Mouse (Mus musculus): ENCODE data around the gene Gm45799. TPM values are rescaled to one million over a fixed set of nuclear protein-coding genes. Genes with fewer than 3 reads are reported as not detected.

Gene Gm45799
- total RNA-seq (2012; rRNA removed) (59.1 and 67.2 TPM in 2 replicates), polyA plus RNA-seq (2012; ENCODE audit: insufficient read depth in 1 of 2, insufficient read length in 2 of 2, low read depth in 1 of 2, low replicate concordance in 2 of 2, missing spikeins in 1 of 2) (100 to 1,000 TPM in 1 of 2 experiments, not detected in 1; 109 TPM)

GRCm38 (mm10) chr7:105640233-105640893 lies at the start of gene Gm45799, which contains the start of gene Arfip2:
Gene Gm45799, plus strand, starts transcription at chr7:105640552.
Gene Arfip2, minus strand, starts transcription at chr7:105640416.
- Histone ChIP-seq H3K27me3 (ENCODE audit: control insufficient read depth in 1 of 2, insufficient read depth in 2 of 2, low read length in 2 of 2) (no peaks in the 10 kb centered on the region), H3K79me2 (ENCODE audit: control insufficient read depth, insufficient read depth, low read length, poor library complexity) (peaks cover 27% of the 10 kb centered on the region), H3K27ac (ENCODE audit: control insufficient read depth, low read depth, low read length) (peak within 1 kb of the TSS; percentile 86), H3K4me3 (ENCODE audit: control insufficient read depth in 1 of 2, insufficient read depth in 1 of 2, low read depth in 2 of 2, low read length in 2 of 2) (peak within 1 kb of the TSS; percentile 84 to 89), H3K9me3 (replicated peaks; ENCODE audit: insufficient read depth, low read length) (no peaks in the 10 kb centered on the region), H3K4me1 (ENCODE audit: control insufficient read depth in 1 of 2, insufficient read depth in 2 of 2, low read length in 2 of 2) (peaks cover 2 to 17% of the 10 kb centered on the region in 2 experiments; a peak in 2 of 4 replicates), H3K9ac (ENCODE audit: control insufficient read depth, low read depth, low read length, poor library complexity, severe bottlenecking) (peak within 1 kb of the TSS; percentile 90), H3K36me3 (ENCODE audit: control insufficient read depth in 1 of 2, insufficient read depth in 2 of 2, low read length in 2 of 2) (peaks cover 0 to 19% of the 10 kb centered on the region in 2 experiments; a peak in 2 of 4 replicates)
- DNase-seq (ENCODE audit: low read depth, low spot score), result peak; percentile 98
- TF ChIP-seq TBP (IDR thresholded peaks at IDR 0.05; ENCODE audit: low read depth, low read length) (peak; percentile 54; the same call in 1 of the 2 replicates), JUND (IDR thresholded peaks at IDR 0.05; ENCODE audit: low read depth, low read length) (no peak), MXI1 (IDR thresholded peaks at IDR 0.05; ENCODE audit: low read depth, low read length) (no peak; the same call in none of the 2 replicates), ZNF384 (IDR thresholded peaks at IDR 0.05; ENCODE audit: low read depth, low read length) (no peak), NRF1 (IDR thresholded peaks at IDR 0.05; ENCODE audit: insufficient read depth, low read depth, low read length, poor library complexity, severe bottlenecking) (no peak; the same call in 1 of the 2 replicates), USF2 (IDR thresholded peaks at IDR 0.05; ENCODE audit: borderline replicate concordance in 1 of 2, insufficient read depth in 1 of 2, low read depth in 1 of 2, low read length in 2 of 2) (no peak), UBTF (IDR thresholded peaks at IDR 0.05; ENCODE audit: borderline replicate concordance, insufficient read depth, low read depth, low read length) (0 out of 2 replicates have a peak, but pooled peaks have one; percentile 5), E2F4 (IDR thresholded peaks at IDR 0.05; ENCODE audit: borderline replicate concordance, low read depth, low read length) (no peak), CHD1 (IDR thresholded peaks at IDR 0.05; ENCODE audit: low read depth, low read length) (no peak), ZKSCAN1 (IDR thresholded peaks at IDR 0.05; ENCODE audit: low read depth, low read length) (no peak), SIN3A (IDR thresholded peaks at IDR 0.05; ENCODE audit: low read length) (peak; percentile 90), SMC3 (IDR thresholded peaks at IDR 0.05; ENCODE audit: low read depth, low read length) (no peak), RAD21 (IDR thresholded peaks at IDR 0.05; ENCODE audit: low read depth, low read length) (no peak), ETS1 (IDR thresholded peaks at IDR 0.05; ENCODE audit: low read depth, low read length) (peak; percentile 30; the same call in 1 of the 2 replicates), POLR2A (IDR thresholded peaks at IDR 0.05; ENCODE audit: control insufficient read depth in 1 of 2, insufficient read depth in 1 of 2, low read depth in 1 of 2, low read length in 2 of 2, poor library complexity in 1 of 2) (peak; percentile 84 to 88), ZMIZ1 (IDR thresholded peaks at IDR 0.05; ENCODE audit: low read depth, low read length) (peak; percentile 52; the same call in 1 of the 2 replicates), CTCF (IDR thresholded peaks at IDR 0.05 in 2 of 3, conservative IDR thresholded peaks at IDR 0.05 in 1 of 3; ENCODE audit: control insufficient read depth in 1 of 3, insufficient read depth in 1 of 3, low read depth in 2 of 3, low read length in 3 of 3, poor library complexity in 1 of 3, severe bottlenecking in 1 of 3) (no peak), POLR2AphosphoS2 (IDR thresholded peaks at IDR 0.05; ENCODE audit: low read length) (peak; percentile 85), KAT2A (conservative IDR thresholded peaks at IDR 0.05; ENCODE audit: low read depth, low read length) (peak; percentile 70; the same call in 1 of the 2 replicates), USF1 (IDR thresholded peaks at IDR 0.05; ENCODE audit: low read depth, low read length) (peak; percentile 6; the same call in 1 of the 2 replicates), ZC3H11A (IDR thresholded peaks at IDR 0.05; ENCODE audit: low read depth, low read length) (no peak), MAFK (IDR thresholded peaks at IDR 0.05; ENCODE audit: borderline replicate concordance, low read depth, low read length) (no peak), MAX (IDR thresholded peaks at IDR 0.05; ENCODE audit: low read length) (no peak), HCFC1 (IDR thresholded peaks at IDR 0.05; ENCODE audit: low read depth, low read length) (peak; percentile 94), GATA1 (IDR thresholded peaks at IDR 0.05; ENCODE audit: low read depth, low read length) (no peak), GABPA (IDR thresholded peaks at IDR 0.05; ENCODE audit: low read depth, low read length) (no peak), MYC (IDR thresholded peaks at IDR 0.05; ENCODE audit: low read depth, low read length) (peak; percentile 71; the same call in 1 of the 2 replicates), TCF12 (IDR thresholded peaks at IDR 0.05; ENCODE audit: low read depth, low read length) (peak; percentile 53; the same call in 1 of the 2 replicates), ELF1 (IDR thresholded peaks at IDR 0.05; ENCODE audit: low read depth, low read length) (peak; percentile 90), EP300 (IDR thresholded peaks at IDR 0.05; ENCODE audit: low read depth in 1 of 2, low read length in 2 of 2) (no peak), TAL1 (IDR thresholded peaks at IDR 0.05; ENCODE audit: low read length) (no peak), RCOR1 (IDR thresholded peaks at IDR 0.05; ENCODE audit: low read depth, low read length) (no peak), MEF2A (IDR thresholded peaks at IDR 0.05; ENCODE audit: extremely low read depth, insufficient replicate concordance, low read depth, low read length, poor library complexity, severe bottlenecking) (no peak), MAZ (IDR thresholded peaks at IDR 0.05; ENCODE audit: low read depth, low read length) (peak; percentile 86; the same call in 1 of the 2 replicates), NELFE (IDR thresholded peaks at IDR 0.05; ENCODE audit: low read depth, low read length) (peak; percentile 78)
